12 mouse cellular contexts compared by ENCODE assay signal in genomic region chr6:114790084-114790483, GRCm38 (mm10).
"Had no signal": no experiment of that assay in that cellular context is flagged by ENCODE, and none has a peak within 500 bp of the region (broad histone marks: within the 10 kb centered on the region; RNA-seq: fewer than 3 reads in every experiment).

No protein-coding gene starts in this region.

- H3K36me3 ChIP-seq: kidney, embryonic 15.5 days; limb, embryonic 13.5 days; midbrain, embryonic 13.5 days; neural tube, embryonic 15.5 days had no signal

- ATAC-seq: midbrain, embryonic 13.5 days had no signal

- H3K27me3 ChIP-seq: kidney, embryonic 15.5 days; limb, embryonic 13.5 days; midbrain, embryonic 13.5 days; neural tube, embryonic 15.5 days had no signal

- DNase-seq: kidney, adult 2 months; kidney, postnatal 36 days; layer of hippocampus, adult 9-11 months; layer of hippocampus, postnatal 36 days; left cerebral cortex, postnatal 4 days; lung, adult 18-20 months; right cerebral cortex, postnatal 14 days; thymus, postnatal 36 days had no signal
